Mouse (Mus musculus): Measurements from ENCODE around the gene Pced1b. TPM values are rescaled to one million over a fixed set of nuclear protein-coding genes. Genes with fewer than 3 reads are reported as not detected.

The Pced1b gene
- polyA plus RNA-seq, 1 experiment from 2014 or later: 3.6 TPM

- no peak overlapping the region for H3K4me3 ChIP-seq (ENCODE audit: low read depth, low read length)
- no peaks in the 10 kb centered on the region for H3K27me3 ChIP-seq (replicated peaks; ENCODE audit: control insufficient read depth, insufficient read depth, low read length)
- WGBS: 66% methylated on average over 10 of the region's 10 CpGs
- no peak overlapping the region for H3K9ac ChIP-seq (ENCODE audit: low read depth, low read length)
- DNase-seq (ENCODE audit: low spot score) (no peak), ATAC-seq (ENCODE audit: low read depth) (no peak)
- no peak overlapping the region for H3K4me2 ChIP-seq (ENCODE audit: low read depth, low read length)
- 0 out of 2 replicates have a peak, but pooled peaks cover 1% of the 10 kb centered on the region for H3K4me1 ChIP-seq (ENCODE audit: control insufficient read depth, insufficient read depth, low read length)
- H3K9me3 ChIP-seq (ENCODE audit: control insufficient read depth, low read length): no peaks in the 10 kb centered on the region
- H3K36me3 ChIP-seq (ENCODE audit: control insufficient read depth, insufficient read depth, low read length): no peaks in the 10 kb centered on the region
- no peak overlapping the region for H3K27ac ChIP-seq (replicated peaks; ENCODE audit: low read depth, low read length)
Observed at GRCm38 (mm10) chr15:97277328-97277727, 30.4 kb downstream of the Pced1b start.

DNA sequence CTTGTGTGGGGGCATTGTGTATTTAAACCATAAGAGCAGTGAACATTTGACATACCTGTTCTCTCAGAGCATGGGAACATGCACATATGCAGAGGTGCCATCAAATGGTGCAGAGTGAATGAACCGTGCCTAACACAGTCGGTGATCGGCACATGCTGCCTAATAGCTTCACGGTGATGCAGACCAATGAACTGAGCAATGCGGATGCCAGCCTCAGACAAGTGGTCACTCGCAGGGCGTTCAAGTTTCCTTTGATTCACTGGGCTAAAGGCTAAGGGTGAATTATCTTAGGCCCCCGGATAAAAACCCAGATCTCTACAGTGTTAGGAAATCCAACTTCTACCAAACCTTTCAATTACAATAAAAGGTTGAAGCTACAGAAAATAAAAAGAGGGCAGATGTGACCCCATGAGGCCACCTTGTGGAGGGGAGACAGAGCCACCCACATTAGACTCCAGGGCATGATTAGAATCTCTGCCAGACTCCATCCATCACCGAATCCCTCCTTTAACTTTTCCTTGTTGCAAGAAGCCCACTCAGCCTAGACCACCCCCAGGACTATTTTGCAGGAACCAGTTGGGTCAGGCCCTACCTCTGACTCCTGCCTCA, 31.5 kb downstream of the Pced1b start:
- DNase-seq (ENCODE audit: low spot score): no peak
- ATAC-seq (ENCODE audit: low read depth): no peak
- Histone ChIP-seq H3K27me3 (replicated peaks; ENCODE audit: control insufficient read depth, insufficient read depth, low read length) (no peaks in the 10 kb centered on the region), H3K36me3 (ENCODE audit: control insufficient read depth, insufficient read depth, low read length) (no peaks in the 10 kb centered on the region), H3K9ac (ENCODE audit: low read depth, low read length) (no peak overlapping the region), H3K4me2 (ENCODE audit: low read depth, low read length) (no peak overlapping the region), H3K27ac (replicated peaks; ENCODE audit: low read depth, low read length) (no peak overlapping the region), H3K4me3 (ENCODE audit: low read depth, low read length) (no peak overlapping the region), H3K9me3 (ENCODE audit: control insufficient read depth, low read length) (no peaks in the 10 kb centered on the region), H3K4me1 (ENCODE audit: control insufficient read depth, insufficient read depth, low read length) (no peaks in the 10 kb centered on the region)
- 92% methylated on average over 9 of the region's 9 CpGs for WGBS

- no peak overlapping the region for H3K4me2 ChIP-seq (ENCODE audit: low read depth, low read length)
- 82% methylated on average over 8 of the region's 8 CpGs for WGBS
- no peaks in the 10 kb centered on the region for H3K4me1 ChIP-seq (ENCODE audit: control insufficient read depth, insufficient read depth, low read length)
- no peak overlapping the region for H3K27ac ChIP-seq (replicated peaks; ENCODE audit: low read depth, low read length)
- ATAC-seq (ENCODE audit: low read depth) (no peak), DNase-seq (ENCODE audit: low spot score) (no peak)
- no peaks in the 10 kb centered on the region for H3K9me3 ChIP-seq (ENCODE audit: control insufficient read depth, low read length)
- no peaks in the 10 kb centered on the region for H3K36me3 ChIP-seq (ENCODE audit: control insufficient read depth, insufficient read depth, low read length)
- H3K9ac ChIP-seq (ENCODE audit: low read depth, low read length): no peak overlapping the region
- H3K27me3 ChIP-seq (replicated peaks; ENCODE audit: control insufficient read depth, insufficient read depth, low read length): no peaks in the 10 kb centered on the region
- H3K4me3 ChIP-seq (ENCODE audit: low read depth, low read length): no peak overlapping the region
Observed at GRCm38 (mm10) chr15:97280131-97280530, 33.2 kb downstream of the Pced1b start.

GRCm38 (mm10) chr15:97280776-97281175, 33.9 kb downstream of the Pced1b start:
- Histone ChIP-seq H3K9me3 (ENCODE audit: control insufficient read depth, low read length) (no peaks in the 10 kb centered on the region), H3K27ac (replicated peaks; ENCODE audit: low read depth, low read length) (no peak overlapping the region), H3K36me3 (ENCODE audit: control insufficient read depth, insufficient read depth, low read length) (no peaks in the 10 kb centered on the region), H3K4me3 (ENCODE audit: low read depth, low read length) (no peak overlapping the region), H3K4me1 (ENCODE audit: control insufficient read depth, insufficient read depth, low read length) (no peaks in the 10 kb centered on the region), H3K9ac (ENCODE audit: low read depth, low read length) (no peak overlapping the region), H3K4me2 (ENCODE audit: low read depth, low read length) (no peak overlapping the region), H3K27me3 (replicated peaks; ENCODE audit: control insufficient read depth, insufficient read depth, low read length) (no peaks in the 10 kb centered on the region)
- DNase-seq (ENCODE audit: low spot score) (no peak), ATAC-seq (ENCODE audit: low read depth) (no peak)
- 50% methylated on average over 9 of the region's 9 CpGs for WGBS

- H3K27me3 ChIP-seq (replicated peaks; ENCODE audit: control insufficient read depth, insufficient read depth, low read length): no peaks in the 10 kb centered on the region
- no peaks in the 10 kb centered on the region for H3K4me1 ChIP-seq (ENCODE audit: control insufficient read depth, insufficient read depth, low read length)
- no peak overlapping the region for H3K4me3 ChIP-seq (ENCODE audit: low read depth, low read length)
- no peak overlapping the region for H3K27ac ChIP-seq (replicated peaks; ENCODE audit: low read depth, low read length)
- H3K9ac ChIP-seq (ENCODE audit: low read depth, low read length): no peak overlapping the region
- no peak overlapping the region for H3K4me2 ChIP-seq (ENCODE audit: low read depth, low read length)
- ATAC-seq (ENCODE audit: low read depth): no peak
- no peaks in the 10 kb centered on the region for H3K9me3 ChIP-seq (ENCODE audit: control insufficient read depth, low read length)
- peak; percentile 8 for DNase-seq (ENCODE audit: low spot score)
- 65% methylated on average over 10 of the region's 10 CpGs for WGBS
- H3K36me3 ChIP-seq (ENCODE audit: control insufficient read depth, insufficient read depth, low read length): no peaks in the 10 kb centered on the region
Observed at GRCm38 (mm10) chr15:97281712-97282571, 35.0 kb downstream of the Pced1b start.

- WGBS: 82% methylated on average over 6 of the region's 6 CpGs
- no peak for ATAC-seq (ENCODE audit: low read depth)
- H3K9me3 ChIP-seq (ENCODE audit: control insufficient read depth, low read length): no peaks in the 10 kb centered on the region
- H3K4me2 ChIP-seq (ENCODE audit: low read depth, low read length): no peak overlapping the region
- H3K27me3 ChIP-seq (replicated peaks; ENCODE audit: control insufficient read depth, insufficient read depth, low read length): no peaks in the 10 kb centered on the region
- no peaks in the 10 kb centered on the region for H3K36me3 ChIP-seq (ENCODE audit: control insufficient read depth, insufficient read depth, low read length)
- no peak for DNase-seq (ENCODE audit: low spot score)
- H3K4me1 ChIP-seq (ENCODE audit: control insufficient read depth, insufficient read depth, low read length): no peaks in the 10 kb centered on the region
- no peak overlapping the region for H3K4me3 ChIP-seq (ENCODE audit: low read depth, low read length)
- no peak overlapping the region for H3K27ac ChIP-seq (replicated peaks; ENCODE audit: low read depth, low read length)
- no peak overlapping the region for H3K9ac ChIP-seq (ENCODE audit: low read depth, low read length)
Observed at GRCm38 (mm10) chr15:97282572-97282881, 35.6 kb downstream of the Pced1b start.

- ATAC-seq (ENCODE audit: low read depth) (no peak), DNase-seq (ENCODE audit: low spot score) (no peak)
- WGBS: 64% methylated on average over 5 of the region's 5 CpGs
- no peaks in the 10 kb centered on the region for H3K36me3 ChIP-seq (ENCODE audit: control insufficient read depth, insufficient read depth, low read length)
- H3K4me3 ChIP-seq (ENCODE audit: low read depth, low read length): no peak overlapping the region
- no peak overlapping the region for H3K4me2 ChIP-seq (ENCODE audit: low read depth, low read length)
- H3K9ac ChIP-seq (ENCODE audit: low read depth, low read length): no peak overlapping the region
- H3K27ac ChIP-seq (replicated peaks; ENCODE audit: low read depth, low read length): no peak overlapping the region
- H3K4me1 ChIP-seq (ENCODE audit: control insufficient read depth, insufficient read depth, low read length): no peaks in the 10 kb centered on the region
- H3K27me3 ChIP-seq (replicated peaks; ENCODE audit: control insufficient read depth, insufficient read depth, low read length): no peaks in the 10 kb centered on the region
- H3K9me3 ChIP-seq (ENCODE audit: control insufficient read depth, low read length): no peaks in the 10 kb centered on the region
Observed at GRCm38 (mm10) chr15:97284201-97284600, 37.3 kb downstream of the Pced1b start.

GRCm38 (mm10) chr15:97285665-97286212, 38.8 kb downstream of the Pced1b start:
- no peaks in the 10 kb centered on the region for H3K36me3 ChIP-seq (ENCODE audit: control insufficient read depth, insufficient read depth, low read length)
- H3K27ac ChIP-seq (replicated peaks; ENCODE audit: low read depth, low read length): no peak overlapping the region
- H3K4me3 ChIP-seq (ENCODE audit: low read depth, low read length): no peak overlapping the region
- no peak overlapping the region for H3K4me2 ChIP-seq (ENCODE audit: low read depth, low read length)
- ATAC-seq (ENCODE audit: low read depth) (no peak), DNase-seq (ENCODE audit: low spot score) (no peak)
- no peak overlapping the region for H3K9ac ChIP-seq (ENCODE audit: low read depth, low read length)
- H3K4me1 ChIP-seq (ENCODE audit: control insufficient read depth, insufficient read depth, low read length): no peaks in the 10 kb centered on the region
- H3K27me3 ChIP-seq (replicated peaks; ENCODE audit: control insufficient read depth, insufficient read depth, low read length): no peaks in the 10 kb centered on the region
- WGBS: 87% methylated on average over 10 of the region's 10 CpGs
- no peaks in the 10 kb centered on the region for H3K9me3 ChIP-seq (ENCODE audit: control insufficient read depth, low read length)

All from embryonic facial prominence, embryonic 14.5 days (tissue).